Mouse (Mus musculus): ENCODE results near the gene Park7. TPM values are rescaled to one million over a fixed set of nuclear protein-coding genes. Genes with fewer than 3 reads are reported as not detected.

The Park7 gene
- total RNA-seq (2023; ENCODE audit: inconsistent age): 113 to 140 TPM (median 119 TPM) in 4 replicates

GRCm38 (mm10) chr4:150914290-150914733 lies at the start of gene Park7, which contains the start of gene Tnfrsf9:
Gene Park7, minus strand, starts transcription at chr4:150914437.
Gene Tnfrsf9, plus strand, starts transcription at chr4:150914562.

GRCm38 (mm10) chr4:150853680-150854461 lies 60.4 kb downstream of the Park7 start, which contains the start of gene Errfi1:
Gene Errfi1, plus strand, starts transcription at chr4:150853919.

Other genes with a start within 250 kb of the Park7 start
- gene Errfi1, start 60.5 kb downstream of the Park7 start, total RNA-seq (2023; ENCODE audit: inconsistent age): 7.6 to 14.2 TPM (median 10.0 TPM) in 4 replicates
- 0.32 to 3.4 TPM in 2 of 4 replicates, not detected in the others for gene Tnfrsf9, start 125 bp upstream of the Park7 start, total RNA-seq (2023; ENCODE audit: inconsistent age)
- not detected in 4 replicates for gene Uts2, start 82.7 kb upstream of the Park7 start, total RNA-seq (2023; ENCODE audit: inconsistent age)
- gene Per3, start 130.2 kb upstream of the Park7 start, total RNA-seq (2023; ENCODE audit: inconsistent age): 3.0 to 4.3 TPM (median 3.4 TPM) in 4 replicates
- gene Vamp3, start 143.5 kb upstream of the Park7 start, total RNA-seq (2023; ENCODE audit: inconsistent age): 66.2 to 75.1 TPM (median 70.2 TPM) in 4 replicates
- not detected in 4 replicates for gene Gm13090, start 175.1 kb upstream of the Park7 start, total RNA-seq (2023; ENCODE audit: inconsistent age)